Mouse (Mus musculus) midbrain, postnatal 0 days (tissue): ENCODE measurements at regions not wholly inside any gene's neighbourhood (a gene's known extent, or its start where the extent isn't known, plus 50 kb on each side); places are given as distances from the start of the nearest gene placed in this dataset.
"Not testable (repeated sequence)": the region's sequence is repeated elsewhere in the genome, so short reads cannot be mapped to it uniquely, and the experiment has no call there.

ENCODE experiments used
- ATAC-seq: fragments of 200-750 bp; cut with Nextera tagmentation; 2 replicates; pipeline ENCODE4 v1.8.0; 2017; ENCODE audit warnings: moderate number of reproducible peaks, mild to moderate bottlenecking, moderate TSS enrichment, moderate library complexity; ENCODE audit not compliant: low FRiP score
- DNase-seq: peaks from one replicate; pipeline ENCODE4 v3.0.0-alpha.2; 2015; ENCODE audit warnings: low spot score
- H3K27ac ChIP-seq: fragments of 300-500 bp; sonication (generic); 2 replicates; pipeline ENCODE4 v1.5.1; 2014; ENCODE audit warnings: low read depth, mild to moderate bottlenecking, low read length, mixed read lengths
- H3K27me3 ChIP-seq: fragments of 300-500 bp; sonication (generic); 2 replicates; pipeline ENCODE4 v1.6.1; 2014; ENCODE audit warnings: low read length, control low read depth, mixed read lengths; ENCODE audit not compliant: insufficient read depth
- H3K36me3 ChIP-seq: fragments of 300-500 bp; sonication (generic); 2 replicates; pipeline ENCODE4 v1.6.1; 2014; ENCODE audit warnings: low read length, control low read depth, mixed read lengths; ENCODE audit not compliant: insufficient read depth
- H3K4me1 ChIP-seq: fragments of 300-500 bp; sonication (generic); 2 replicates; pipeline ENCODE4 v1.6.1; 2014; ENCODE audit warnings: mild to moderate bottlenecking, control low read depth, antibody characterized with exemption, low read length, mixed read lengths; ENCODE audit not compliant: insufficient read depth
- H3K4me2 ChIP-seq: fragments of 300-500 bp; sonication (generic); 2 replicates; pipeline ENCODE4 v1.6.1; 2014; ENCODE audit warnings: low read depth, mild to moderate bottlenecking, low read length, mixed read lengths; ENCODE audit not compliant: poor library complexity, severe bottlenecking
- H3K4me3 ChIP-seq: fragments of 300-500 bp; sonication (generic); 2 replicates; pipeline ENCODE4 v1.5.1; 2014; ENCODE audit warnings: low read depth, mild to moderate bottlenecking, low read length, moderate library complexity
- H3K9ac ChIP-seq: fragments of 300-500 bp; sonication (generic); replicated peaks from 2 replicates; pipeline ENCODE4 v1.6.1; 2014; ENCODE audit warnings: mild to moderate bottlenecking, low read length, moderate library complexity, mixed read lengths; ENCODE audit not compliant: poor library complexity, severe bottlenecking
- H3K9me3 ChIP-seq: fragments of 300-500 bp; sonication (generic); 2 replicates; pipeline ENCODE4 v1.6.1; 2016; ENCODE audit warnings: low read length, control low read depth
- CTCF ChIP-seq: IDR thresholded peaks from 2 replicates; pipeline ENCODE4 v1.5.1; 2016; ENCODE audit warnings: antibody characterized with exemption, mild to moderate bottlenecking
- WGBS: fragments of 180-500 bp; shearing (Covaris S2); extraction: QIAGEN DNeasy Blood & Tissue Kit; methylation state at CpG from one replicate; pipeline ENCODE4 v1.1.7; 2014; 5-methylcytosine and 5-hydroxymethylcytosine counted together

GRCm38 (mm10) chr12:21680026-21680425 lies 262.6 kb upstream of the Ywhaq start:
- WGBS: 41% methylated on average over 3 of the region's 4 CpGs
- not testable (repeated sequence) for H3K4me3 ChIP-seq, H3K4me2 ChIP-seq, H3K9me3 ChIP-seq, DNase-seq, H3K36me3 ChIP-seq, ATAC-seq, H3K27me3 ChIP-seq, H3K9ac ChIP-seq, H3K27ac ChIP-seq, H3K4me1 ChIP-seq

DNA sequence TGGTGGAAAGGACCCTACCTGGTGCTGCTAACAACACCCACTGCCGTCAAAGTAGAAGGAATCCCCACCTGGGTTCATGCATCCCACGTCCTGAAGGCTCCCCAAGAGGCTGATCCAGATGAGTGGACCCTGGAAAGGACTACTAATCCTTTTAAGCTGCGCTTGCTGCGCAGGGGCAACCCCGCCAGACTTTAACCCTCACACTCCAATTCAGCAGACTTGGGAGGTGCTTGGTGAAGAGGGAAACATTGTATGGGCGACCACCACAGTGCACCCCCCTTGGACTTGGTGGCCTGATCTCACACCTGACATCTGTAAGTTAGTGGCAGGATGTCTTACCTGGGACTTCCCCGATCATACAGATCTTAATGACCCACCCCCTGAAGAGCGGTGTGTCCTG lies 231.9 kb upstream of the Ywhaq start:
- H3K4me2 ChIP-seq, DNase-seq, H3K9ac ChIP-seq, H3K36me3 ChIP-seq, ATAC-seq, H3K27me3 ChIP-seq, H3K27ac ChIP-seq, H3K4me3 ChIP-seq, H3K4me1 ChIP-seq, H3K9me3 ChIP-seq: not testable (repeated sequence)
- 90% methylated on average over 8 of the region's 8 CpGs for WGBS

DNA sequence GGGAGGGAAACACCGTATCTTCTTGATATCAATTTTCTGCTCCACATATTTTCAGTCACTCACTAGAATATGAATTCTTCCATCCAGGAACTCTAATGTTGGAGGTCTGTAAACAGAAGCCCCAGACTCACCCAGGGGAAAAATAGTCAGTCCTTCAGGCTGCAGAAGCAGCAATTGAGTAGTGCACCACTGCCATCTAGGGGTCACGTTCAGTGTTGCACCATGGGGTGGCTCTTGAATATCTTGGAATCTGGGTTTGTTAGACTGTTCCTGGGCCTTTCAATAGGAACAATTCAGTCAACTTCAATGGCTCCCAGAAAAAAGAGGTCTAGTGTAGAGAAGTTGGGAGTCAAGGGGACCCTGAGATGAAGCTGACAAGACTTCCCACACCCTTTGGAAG lies 196.3 kb upstream of the Ywhaq start:
- 23% methylated on average over 2 of the region's 2 CpGs for WGBS

DNA sequence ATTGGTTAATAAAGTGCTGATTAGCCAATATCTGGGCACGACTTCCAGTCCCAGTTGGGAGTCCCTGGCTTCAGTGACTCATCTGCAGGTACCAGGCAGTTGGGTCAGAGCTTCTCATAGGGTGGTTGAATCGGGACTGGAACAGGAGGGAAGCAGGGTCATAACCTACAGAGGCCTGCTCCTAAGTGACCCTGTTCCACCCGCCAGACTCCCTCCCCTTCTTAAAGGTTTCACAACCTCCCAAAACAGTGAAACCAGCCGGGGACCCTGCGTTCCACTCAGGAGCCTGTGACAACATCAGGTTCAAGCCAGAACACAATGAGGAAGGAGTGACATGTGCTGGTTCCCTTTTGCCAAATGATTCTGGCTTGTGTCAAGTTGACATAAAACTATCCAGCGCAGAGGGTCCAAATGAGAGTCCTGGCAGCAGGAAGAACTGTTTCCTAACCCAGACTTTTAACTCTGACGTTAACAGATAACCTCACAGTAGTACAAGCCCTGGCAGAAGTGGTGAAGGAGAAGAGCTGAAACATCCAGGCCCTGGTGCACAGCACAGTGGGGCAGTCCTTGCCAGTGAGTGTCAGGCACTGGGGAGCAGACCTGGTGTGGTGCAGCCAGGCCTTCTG lies 151.1 kb upstream of the Ywhaq start:
- Histone ChIP-seq H3K4me2 (no peak overlapping the region), H3K36me3 (no peaks in the 10 kb centered on the region), H3K4me3 (no peak overlapping the region), H3K27me3 (no peaks in the 10 kb centered on the region), H3K27ac (no peak overlapping the region), H3K9me3 (no peaks in the 10 kb centered on the region), H3K9ac (no peak overlapping the region), H3K4me1 (no peaks in the 10 kb centered on the region)
- 80% methylated on average over 7 of the region's 7 CpGs for WGBS
- no peak for ATAC-seq
- TF ChIP-seq CTCF: no peak
- DNase-seq: no peak

More for the DNA sequence above, 196.3 kb upstream of the Ywhaq start:
- H3K4me2 ChIP-seq, H3K27me3 ChIP-seq, H3K36me3 ChIP-seq, H3K9ac ChIP-seq, H3K9me3 ChIP-seq, H3K27ac ChIP-seq, H3K4me1 ChIP-seq, H3K4me3 ChIP-seq, ATAC-seq: not testable (repeated sequence)
- peak; percentile 77 for DNase-seq
- TF ChIP-seq CTCF: peak; percentile 87

GRCm38 (mm10) chr12:21543962-21544361 lies 126.5 kb upstream of the Ywhaq start:
- not testable (repeated sequence) for ATAC-seq
- 58% methylated on average over 2 of the region's 2 CpGs for WGBS

DNA sequence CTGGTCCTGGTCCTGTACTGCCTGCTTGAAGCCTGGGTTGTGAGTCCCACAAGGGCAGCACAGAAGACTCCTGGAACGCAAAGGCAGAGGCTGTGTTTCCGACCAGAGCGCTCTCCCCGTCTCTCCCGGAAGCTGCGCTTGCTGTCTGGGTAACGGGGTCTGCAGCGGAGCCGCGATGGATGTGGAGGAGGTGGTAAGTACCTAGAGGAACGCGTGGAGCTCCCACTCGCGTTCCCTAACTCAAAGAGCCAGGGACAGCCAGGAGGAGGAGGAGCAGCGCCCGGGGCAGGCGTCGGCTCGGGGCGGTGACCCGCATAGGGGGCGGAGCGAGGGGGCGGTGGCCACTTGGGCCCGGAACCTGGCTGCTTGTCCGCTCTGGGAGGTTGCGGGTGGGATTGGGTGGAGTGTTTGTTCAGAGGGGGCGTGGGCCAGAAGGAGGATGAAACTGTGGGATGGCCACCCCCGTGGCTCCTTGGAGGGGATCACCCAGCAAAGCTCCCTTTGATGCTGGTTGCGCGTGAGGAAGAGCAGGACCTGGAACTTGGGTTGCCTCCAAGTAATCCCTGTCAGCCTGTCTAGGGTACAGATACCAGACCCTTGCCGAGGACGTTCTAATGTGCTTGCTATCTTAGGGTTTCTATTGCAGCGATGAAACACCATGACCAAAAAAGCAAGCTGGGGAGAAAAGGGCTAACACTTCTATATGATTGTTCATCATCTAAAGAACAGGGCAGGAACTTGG lies 125.9 kb upstream of the Ywhaq start:
- 0 out of 2 replicates have a peak overlapping the region, but pooled peaks have one; percentile 12 for H3K27ac ChIP-seq
- H3K9me3 ChIP-seq, H3K36me3 ChIP-seq, H3K27me3 ChIP-seq, H3K4me1 ChIP-seq: not testable (repeated sequence)
- H3K4me3 ChIP-seq: peak overlapping the region; percentile 56
- ATAC-seq (peak; percentile 89), DNase-seq (peak; percentile 42)
- WGBS: 2% methylated on average over 34 of the region's 34 CpGs
- peak overlapping the region; percentile 59 for H3K4me2 ChIP-seq
- H3K9ac ChIP-seq: peak overlapping the region; percentile 69

More at GRCm38 (mm10) chr12:21543962-21544361, 126.5 kb upstream of the Ywhaq start:
- H3K27ac ChIP-seq, DNase-seq, H3K27me3 ChIP-seq, H3K4me1 ChIP-seq, H3K9me3 ChIP-seq, H3K36me3 ChIP-seq, H3K4me2 ChIP-seq, H3K9ac ChIP-seq, H3K4me3 ChIP-seq: not testable (repeated sequence)
